Mouse (Mus musculus) adrenal gland, adult 18-20 months (tissue): Measurements from ENCODE around the gene Ifnlr1. TPM values are rescaled to one million over a fixed set of nuclear protein-coding genes. Genes with fewer than 3 reads are reported as not detected.

Experiments used
- DNase-seq, 2 experiments: peaks; one replicate each; pipeline ENCODE4 v3.0.0; 2021 to 2022; ENCODE audit warnings: low spot score in 2 of 2
- total RNA-seq, 2 experiments: library from RNA; stranded (reverse); gene quantifications; 1 replicate in 1 of 2; 2 replicates in 1 of 2; pipeline ENCODE4 v1.2.3; 2021

Ifnlr1 gene
- total RNA-seq, 2 experiments from 2014 or later: 0.10 to 0.19 TPM

DNA sequence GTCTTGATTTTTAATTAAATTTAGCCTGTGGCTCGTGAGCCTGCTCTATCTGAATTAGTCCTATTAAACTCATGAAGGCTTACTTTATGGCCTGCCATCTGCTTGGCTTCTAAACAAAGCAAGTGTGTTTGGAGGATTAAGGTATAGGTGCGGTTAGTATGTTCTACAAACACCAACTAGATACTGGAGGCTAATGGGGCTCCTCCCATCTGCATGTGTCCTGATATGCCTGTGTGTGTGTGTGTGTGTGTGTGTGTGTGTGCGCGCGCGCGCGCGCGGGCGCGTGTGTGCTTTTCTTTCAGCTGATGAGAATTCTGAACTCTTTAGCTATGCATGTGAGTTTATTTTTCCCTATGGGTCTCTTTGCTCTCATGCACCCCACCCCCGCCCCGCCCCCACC is 53.6 kb downstream of the Ifnlr1 start:
- no peak for DNase-seq

GRCm38 (mm10) chr4:135743520-135743919 is 57.4 kb downstream of the Ifnlr1 start:
- DNase-seq: no peak

GRCm38 (mm10) chr4:135744726-135745448 is 58.8 kb downstream of the Ifnlr1 start:
- DNase-seq: no peak

DNA sequence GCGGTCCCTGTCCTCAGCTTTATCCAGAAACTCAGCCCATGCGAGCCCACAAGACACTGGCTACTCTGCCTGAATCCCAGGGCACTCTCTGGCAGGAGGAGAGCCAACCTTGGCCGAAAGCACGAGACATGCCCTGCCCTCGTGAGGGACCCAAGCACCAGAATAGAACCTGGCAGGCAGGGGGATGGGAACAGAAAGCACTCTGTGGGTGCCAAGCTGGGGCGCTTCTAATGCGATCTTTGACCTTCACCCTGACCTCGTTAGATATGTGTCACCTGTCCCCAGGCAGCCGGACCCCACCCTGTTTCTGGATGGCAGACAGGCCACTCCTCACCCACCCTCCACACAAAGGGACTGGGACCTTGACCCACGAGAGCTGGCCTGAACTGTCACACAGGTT is 59.5 kb downstream of the Ifnlr1 start:
- DNase-seq: no peak

DNA sequence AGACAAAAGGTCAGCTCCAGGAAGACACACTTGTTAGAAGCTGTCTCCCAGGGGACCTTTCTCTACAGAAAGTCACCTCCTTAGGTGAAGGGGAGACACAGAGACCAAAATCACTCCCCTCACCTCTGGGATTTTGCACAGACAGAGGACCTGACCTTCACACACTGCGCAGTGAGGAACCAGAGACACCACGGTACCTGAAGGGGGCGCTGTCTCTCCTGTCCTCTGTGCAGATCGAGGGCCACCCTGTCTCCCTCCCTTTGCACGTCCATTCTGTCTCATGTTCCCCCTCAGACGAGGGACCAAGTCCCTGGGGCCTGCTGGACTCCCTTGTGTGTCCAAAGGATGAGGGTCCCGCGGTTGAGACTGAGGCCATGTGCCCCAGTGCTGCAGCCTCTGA is 64.8 kb downstream of the Ifnlr1 start:
- DNase-seq: no peak

- no peak for DNase-seq
Measured at GRCm38 (mm10) chr4:135752106-135752778, 66.2 kb downstream of the Ifnlr1 start.

DNA sequence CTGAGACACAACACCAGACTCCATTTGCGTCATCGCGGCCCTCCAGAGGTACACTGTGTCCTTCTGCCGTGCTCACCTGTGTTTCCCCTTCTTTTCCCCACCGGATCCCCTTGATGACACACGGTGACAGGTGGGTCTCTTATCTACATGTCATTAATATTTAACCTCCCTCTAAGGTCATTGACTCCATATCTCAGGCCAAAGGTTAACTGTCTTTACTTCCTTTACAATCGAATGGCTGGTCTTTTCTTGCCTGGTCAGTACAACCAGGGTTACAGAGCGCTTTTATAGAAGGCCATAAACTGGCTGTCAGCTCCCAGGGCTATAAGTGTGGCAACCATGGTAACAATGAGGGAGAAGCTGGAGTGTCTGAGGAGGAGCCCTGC is 66.7 kb downstream of the Ifnlr1 start:
- no peak for DNase-seq

Other genes with a start within 250 kb of the Ifnlr1 start
- gene Stpg1, start 191.5 kb upstream of the Ifnlr1 start, total RNA-seq: under 1 TPM; 0.29 to 0.89 TPM
- 10 to 100 TPM; 11.9 to 15.2 TPM for gene Nipal3, start 191.2 kb upstream of the Ifnlr1 start, total RNA-seq
- not detected for gene Grhl3, start 112.7 kb upstream of the Ifnlr1 start, total RNA-seq
- gene Il22ra1, start 41.9 kb downstream of the Ifnlr1 start, total RNA-seq: under 1 TPM; 0.10 to 0.36 TPM
- gene Myom3, start 73.4 kb downstream of the Ifnlr1 start, total RNA-seq: 1 to 10 TPM in 1 of 2 experiments, under 1 TPM in 1; 0.20 to 1.1 TPM
- gene Srsf10, start 169.5 kb downstream of the Ifnlr1 start, total RNA-seq: 100 to 1,000 TPM in 1 of 2 experiments, 10 to 100 TPM in 1; 95.5 to 115 TPM
- gene Pnrc2, start 187.6 kb downstream of the Ifnlr1 start, total RNA-seq: 100 to 1,000 TPM in 1 of 2 experiments, 10 to 100 TPM in 1; 89.4 to 111 TPM
- 1 to 10 TPM in 1 of 2 experiments, under 1 TPM in 1; 0.93 to 1.8 TPM for gene Cnr2, start 209.1 kb downstream of the Ifnlr1 start, total RNA-seq
- 100 to 1,000 TPM in 1 of 2 experiments, 10 to 100 TPM in 1; 95.5 to 101 TPM for gene Fuca1, start 234.4 kb downstream of the Ifnlr1 start, total RNA-seq